Mouse (Mus musculus) frontal cortex, postnatal 14 days (tissue): ENCODE results near the gene Slc24a3.
A peak's percentile ranks its signal among the peaks of the same experiment; 100 is the strongest.

Source experiments
- DNase-seq, 2 experiments: peaks; one replicate each; pipeline ENCODE4 v3.0.0; 2022; ENCODE audit warnings: low spot score in 2 of 2

Slc24a3 gene

GRCm38 (mm10) chr2:145213587-145213986, 46.0 kb downstream of the Slc24a3 start:
- DNase-seq = no peak

DNA sequence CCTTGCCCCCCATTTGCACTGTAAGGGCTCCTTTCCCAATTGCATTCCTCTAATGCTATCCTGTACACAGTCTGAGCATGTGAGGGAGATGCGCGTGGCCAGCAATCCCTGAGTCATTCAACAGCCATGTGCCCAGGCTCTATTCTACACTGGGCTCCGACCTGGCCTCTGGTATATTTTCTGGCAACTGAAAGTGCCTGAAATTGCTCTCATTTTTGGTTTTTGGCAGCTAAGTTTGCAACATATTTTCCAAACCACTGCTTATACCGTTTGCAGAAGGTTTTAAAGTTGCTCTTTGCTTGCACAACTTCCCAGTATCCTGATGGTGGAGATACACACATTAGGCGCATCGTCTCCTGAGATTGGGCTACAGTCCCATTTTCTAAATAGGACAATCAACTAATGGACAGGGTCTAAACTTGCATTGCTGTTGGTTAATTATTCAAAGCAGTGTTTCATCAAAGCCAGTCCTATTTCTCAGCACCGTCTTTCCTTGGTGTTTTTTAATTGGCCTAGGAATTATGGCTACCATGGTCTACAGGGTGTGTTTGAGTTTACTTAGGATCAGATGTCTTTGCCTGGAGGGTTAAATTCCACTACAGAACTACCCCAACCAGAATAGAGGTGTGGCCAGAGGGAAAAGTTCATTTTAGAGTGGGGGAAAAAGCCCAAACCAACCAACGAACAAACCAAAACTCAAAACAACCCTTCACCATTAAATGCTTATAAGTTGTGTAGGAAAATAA, 46.7 kb downstream of the Slc24a3 start:
- DNase-seq = no peak

DNA sequence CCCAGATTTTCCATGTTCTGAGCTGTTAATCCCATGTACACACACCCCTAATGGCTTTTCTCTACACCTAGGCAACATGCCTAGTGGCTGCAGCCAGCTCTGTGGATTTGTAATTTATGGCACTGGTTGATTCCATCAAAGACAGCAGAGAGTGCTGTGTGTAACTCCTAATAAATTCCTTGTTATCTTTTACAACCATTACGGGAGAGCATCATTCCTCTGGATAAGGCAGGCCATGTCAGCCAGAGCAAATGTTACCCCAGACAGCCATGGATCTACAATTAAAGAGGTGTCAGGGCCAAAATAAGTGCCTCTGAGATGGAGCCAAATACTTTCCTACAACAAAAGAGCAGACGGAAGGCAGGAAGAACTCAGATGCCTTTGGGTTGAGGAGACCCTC, 49.0 kb downstream of the Slc24a3 start:
- no peak for DNase-seq

DNA sequence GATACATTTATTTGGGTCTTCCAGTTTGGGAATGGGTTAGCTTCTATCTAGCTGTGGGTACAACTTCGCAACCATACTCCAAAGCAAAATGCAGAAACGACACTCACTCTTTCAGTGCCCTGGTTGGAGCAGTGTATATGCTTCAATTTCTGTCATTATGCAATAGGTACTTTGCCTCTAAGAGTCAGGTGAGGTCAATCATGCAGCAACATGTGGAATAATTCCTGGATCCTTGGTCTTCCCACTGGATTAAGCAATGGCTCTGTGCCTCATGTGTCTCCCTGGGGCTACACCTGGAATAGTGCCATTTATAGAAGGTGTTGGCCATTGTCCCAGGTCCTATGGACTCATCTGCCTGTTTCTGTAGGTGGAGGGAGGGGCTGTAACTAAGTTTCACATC, 49.9 kb downstream of the Slc24a3 start:
- no peak for DNase-seq

DNA sequence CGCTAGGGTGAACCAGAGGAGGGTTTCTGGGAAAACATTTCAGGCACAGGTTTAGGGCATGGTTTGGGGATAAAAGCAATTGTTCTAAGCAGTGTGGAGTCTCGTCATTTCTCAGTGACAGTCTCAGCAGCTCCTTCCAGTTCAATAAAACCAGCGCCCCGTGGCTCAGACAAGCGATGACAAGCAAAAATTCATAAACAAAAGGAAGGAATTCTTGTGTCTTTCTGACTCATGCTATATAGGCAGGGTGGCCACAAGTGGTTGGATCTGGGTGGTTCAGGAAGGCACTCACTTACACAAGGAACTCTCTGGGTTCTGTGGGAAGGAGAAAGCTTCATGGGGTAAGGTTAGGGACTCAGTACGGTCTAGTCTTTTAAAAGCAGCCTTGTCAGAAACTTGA, 51.7 kb downstream of the Slc24a3 start:
- DNase-seq = no peak

DNA sequence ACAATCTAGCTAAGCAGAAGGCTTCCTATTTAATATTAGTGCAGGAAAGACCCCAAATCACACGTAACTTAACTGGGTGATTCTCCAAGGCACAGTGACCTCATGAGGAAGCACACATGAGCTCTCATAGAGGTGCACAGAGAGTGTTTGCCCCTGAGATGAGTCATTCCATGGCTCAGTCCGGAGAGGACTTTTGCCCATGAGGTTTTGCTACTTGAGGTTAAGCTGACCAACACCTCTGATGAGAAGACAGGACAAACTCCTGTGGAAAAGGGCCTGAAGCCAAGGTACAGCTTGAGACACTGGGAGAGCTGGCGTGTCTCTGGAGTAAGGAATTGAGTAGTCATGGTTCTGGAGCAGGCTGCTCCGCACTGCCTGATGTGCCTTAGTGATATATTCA, 56.1 kb downstream of the Slc24a3 start:
- no peak for DNase-seq

DNA sequence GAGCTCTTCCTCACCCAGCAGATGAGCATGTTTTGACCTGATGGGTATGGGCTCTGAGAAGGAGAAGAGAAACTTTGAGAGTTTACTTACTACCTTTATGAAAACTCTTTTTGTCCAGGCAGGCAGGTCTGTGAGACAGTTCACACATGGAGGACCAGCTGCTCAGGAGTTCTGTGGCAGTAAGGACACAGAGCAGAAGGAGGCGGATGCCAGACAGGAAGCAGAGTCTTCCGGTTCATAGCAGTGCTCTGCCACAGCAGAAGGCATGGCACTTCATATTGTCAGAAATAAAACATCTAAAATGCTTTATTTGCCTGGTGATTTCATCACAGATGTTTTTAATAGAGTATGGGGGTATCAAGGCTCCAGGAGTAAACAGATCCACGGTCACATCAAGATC, 58.1 kb downstream of the Slc24a3 start:
- DNase-seq = no peak

GRCm38 (mm10) chr2:145226100-145226499, 58.5 kb downstream of the Slc24a3 start:
- DNase-seq = no peak

- DNase-seq = no peak
Measured at GRCm38 (mm10) chr2:145227351-145227750, 59.8 kb downstream of the Slc24a3 start.

DNA sequence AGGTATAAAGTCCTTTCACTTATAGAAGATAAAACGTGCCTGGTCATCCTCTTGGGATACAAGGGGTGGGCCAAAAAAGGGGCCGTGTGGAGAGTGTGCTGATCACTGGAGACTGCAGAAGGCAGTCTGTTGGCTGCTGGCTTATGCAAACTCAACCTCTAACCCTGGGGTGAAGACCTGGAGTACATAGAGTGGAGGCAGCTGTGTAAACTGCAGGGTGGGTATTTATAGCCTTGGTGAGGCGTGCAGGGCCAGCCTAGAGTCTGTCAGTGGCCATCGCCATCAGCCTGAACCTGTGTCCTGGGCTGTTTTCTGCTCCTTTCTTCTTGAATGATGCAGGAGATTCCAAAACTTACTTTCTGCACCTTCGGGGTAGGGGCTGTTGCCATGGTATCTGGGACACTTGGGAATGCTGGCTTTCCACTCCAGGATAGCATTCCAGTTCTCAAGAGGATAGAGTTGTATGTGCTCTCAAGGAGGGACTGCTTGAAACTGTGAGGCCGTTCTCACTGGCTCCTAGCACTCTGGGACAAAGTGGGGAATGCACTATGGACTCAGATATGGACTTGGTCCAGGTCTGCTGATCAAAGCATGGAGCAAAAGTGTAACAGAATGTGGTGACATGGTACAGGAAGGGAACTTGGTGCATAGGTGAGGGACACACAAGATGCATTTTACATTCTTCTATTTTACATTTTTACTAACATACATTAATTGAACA, 65.4 kb downstream of the Slc24a3 start:
- DNase-seq = no peak

DNA sequence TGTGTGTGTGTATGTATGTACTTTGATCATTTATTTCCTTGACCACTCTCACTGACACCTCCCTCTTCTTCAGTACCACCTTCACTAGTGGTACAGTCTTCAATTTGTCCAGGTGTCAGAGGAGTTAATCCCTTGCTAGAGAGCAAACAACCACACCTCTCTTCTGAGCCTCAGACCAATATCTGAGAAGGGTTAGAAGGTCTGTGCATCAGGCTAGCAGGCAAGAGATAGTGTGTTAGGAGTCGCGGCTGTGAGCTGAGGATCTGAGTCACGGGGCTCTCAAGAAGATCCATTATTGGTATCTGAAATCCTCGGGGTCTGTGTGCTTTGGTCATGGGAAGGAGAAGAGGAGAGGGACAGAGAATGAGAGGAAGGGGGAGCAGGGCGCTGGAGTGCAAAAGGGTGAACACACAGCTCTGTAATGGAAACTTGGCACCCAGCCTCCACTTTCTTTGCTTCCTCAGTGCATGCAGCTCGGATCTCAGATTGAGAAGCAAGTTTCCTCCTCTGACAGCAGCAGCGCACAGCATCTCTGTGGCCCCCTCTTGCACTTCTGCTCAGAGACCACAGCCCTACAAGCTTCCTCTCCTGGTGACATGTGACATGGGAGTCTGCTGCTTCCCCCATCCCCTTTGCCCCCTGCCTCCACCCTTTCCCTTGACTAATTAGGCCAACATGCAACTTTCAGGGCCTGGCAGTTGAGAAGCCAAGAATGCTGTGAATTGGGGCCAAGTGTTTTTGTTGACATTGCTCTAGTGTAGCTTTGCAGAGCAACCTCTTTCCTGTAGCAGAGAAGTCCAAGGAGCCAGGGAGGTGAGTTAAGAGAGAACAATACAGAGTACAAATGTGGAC, 66.2 kb downstream of the Slc24a3 start:
- peak; percentile 45 to 54 for DNase-seq

GRCm38 (mm10) chr2:145246384-145246783, 78.8 kb downstream of the Slc24a3 start:
- DNase-seq = no peak

- DNase-seq = no peak
Measured at GRCm38 (mm10) chr2:145248185-145248584, 80.6 kb downstream of the Slc24a3 start.

DNA sequence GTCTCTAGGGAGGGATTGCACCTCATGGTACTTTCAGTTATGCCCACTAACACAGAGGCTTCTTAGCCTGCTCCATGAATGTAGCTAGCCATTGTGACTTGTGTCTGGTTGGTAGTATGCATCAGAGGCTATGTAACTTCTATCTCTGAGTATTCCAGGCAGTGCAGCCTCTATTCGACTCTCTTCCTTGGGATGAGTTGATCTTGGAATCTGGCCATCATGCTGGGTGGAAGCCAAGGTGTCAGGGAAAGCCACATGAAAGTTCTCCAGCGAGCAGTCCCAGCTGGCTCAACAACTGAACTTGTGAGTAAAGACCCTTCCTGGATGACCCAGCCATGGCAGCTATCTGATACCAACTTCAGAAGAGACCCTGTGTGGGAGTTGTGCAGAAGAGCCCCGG, 89.8 kb downstream of the Slc24a3 start:
- DNase-seq = no peak

- DNase-seq = no peak
Measured at GRCm38 (mm10) chr2:145257855-145258254, 90.3 kb downstream of the Slc24a3 start.

GRCm38 (mm10) chr2:145260574-145260973, 93.0 kb downstream of the Slc24a3 start:
- no peak for DNase-seq

DNA sequence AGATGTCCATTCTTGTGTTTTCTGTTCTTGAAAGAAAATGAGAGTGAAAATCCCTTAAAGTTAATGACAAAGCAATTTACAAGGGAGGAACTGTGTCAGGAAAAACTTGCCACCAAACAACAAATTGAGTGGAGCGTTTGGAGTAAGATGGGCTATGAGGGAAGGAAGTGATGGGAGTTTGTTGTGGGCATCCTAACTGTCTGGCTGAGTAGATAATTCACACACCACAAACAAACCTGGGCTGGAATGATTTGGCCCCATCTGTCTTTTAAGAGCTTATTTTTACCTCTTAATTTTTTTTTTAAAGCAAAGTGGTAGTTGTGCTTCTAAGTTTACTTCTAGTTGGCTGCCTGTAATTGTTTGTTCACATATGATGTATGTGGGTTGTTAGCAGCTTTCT, 94.6 kb downstream of the Slc24a3 start:
- no peak for DNase-seq

DNA sequence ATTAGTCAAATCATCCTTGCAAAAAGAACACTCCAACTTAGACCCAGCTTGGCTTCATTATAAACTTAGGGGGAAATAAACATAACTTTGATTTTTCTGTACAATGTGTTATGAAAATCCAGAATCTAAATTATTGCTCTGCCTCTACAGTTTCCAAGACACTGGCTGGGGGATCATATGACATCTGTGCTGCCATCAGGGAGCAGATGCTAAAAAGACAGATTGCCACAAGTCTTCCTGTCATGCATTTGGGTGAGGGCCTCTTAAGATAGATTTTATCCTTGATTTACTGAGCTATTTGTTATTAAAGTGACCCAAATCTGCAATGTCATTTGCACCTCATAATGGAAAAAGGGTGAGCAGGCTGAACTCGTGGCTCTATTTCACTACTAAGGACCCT, 99.2 kb downstream of the Slc24a3 start:
- no peak for DNase-seq

GRCm38 (mm10) chr2:145268971-145269370, 101.4 kb downstream of the Slc24a3 start:
- no peak for DNase-seq

- no peak for DNase-seq
Measured at GRCm38 (mm10) chr2:145269410-145269809, 101.9 kb downstream of the Slc24a3 start.

DNA sequence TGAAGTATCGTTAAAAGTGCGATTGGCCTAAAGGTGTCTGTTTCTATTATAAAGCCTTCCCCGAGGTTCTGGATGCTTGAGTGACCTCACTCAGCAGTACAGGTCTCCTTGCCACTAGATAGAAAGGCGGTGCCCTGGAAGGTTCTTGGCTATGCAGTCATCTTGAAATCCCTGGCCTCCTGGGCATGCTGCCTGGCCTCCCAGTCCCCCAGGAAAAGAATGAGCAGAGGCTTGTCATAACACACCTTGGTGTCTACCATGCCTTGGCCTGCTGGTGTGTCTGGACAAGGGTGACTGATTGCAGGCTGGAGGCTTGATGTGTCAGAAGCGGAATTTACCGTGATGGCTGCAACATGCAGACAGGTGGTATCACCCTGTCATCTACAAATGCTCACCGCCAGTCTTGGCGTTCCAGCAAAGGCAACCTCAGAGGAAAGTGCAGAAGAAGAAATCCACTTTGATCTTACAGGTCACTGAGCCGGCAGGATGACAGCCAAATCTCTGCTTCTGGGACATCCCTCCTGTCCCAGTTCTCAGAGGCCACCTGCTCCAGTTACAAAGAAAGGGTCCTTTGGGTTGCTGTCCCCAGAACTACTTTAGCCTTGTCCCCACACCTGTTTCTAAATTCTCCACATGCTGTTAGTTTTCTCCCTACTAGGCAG, 106.6 kb downstream of the Slc24a3 start:
- no peak for DNase-seq

GRCm38 (mm10) chr2:145279336-145279735, 111.8 kb downstream of the Slc24a3 start:
- no peak for DNase-seq
